Mouse (Mus musculus): ENCODE measurements around the gene Wwc1.

Wwc1 gene

DNA sequence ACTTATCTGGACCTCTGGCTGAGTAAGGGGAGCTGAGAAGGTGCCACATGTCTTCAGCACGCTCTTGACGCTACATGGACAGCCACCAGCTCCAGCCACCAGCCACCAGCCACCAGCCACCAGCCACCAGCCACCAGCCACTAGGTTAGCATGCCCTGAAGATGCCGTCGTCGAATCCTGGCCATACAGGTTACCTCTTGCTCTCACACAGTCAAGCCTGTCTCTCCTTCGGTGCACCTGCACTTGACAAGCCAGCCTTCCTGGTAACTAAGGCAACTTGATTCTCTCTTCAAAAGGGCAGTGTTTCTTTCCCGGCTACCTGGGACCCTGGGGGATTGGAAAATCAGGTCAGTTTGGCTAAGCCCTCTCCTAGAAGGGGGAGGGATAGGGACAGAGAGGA lies 7.2 kb downstream of the Wwc1 start:
- no peak for DNase-seq (ENCODE audit: extremely low spot score)

GRCm38 (mm10) chr11:35972270-35972931 lies 7.9 kb downstream of the Wwc1 start:
- no peak for DNase-seq (ENCODE audit: extremely low spot score)

DNA sequence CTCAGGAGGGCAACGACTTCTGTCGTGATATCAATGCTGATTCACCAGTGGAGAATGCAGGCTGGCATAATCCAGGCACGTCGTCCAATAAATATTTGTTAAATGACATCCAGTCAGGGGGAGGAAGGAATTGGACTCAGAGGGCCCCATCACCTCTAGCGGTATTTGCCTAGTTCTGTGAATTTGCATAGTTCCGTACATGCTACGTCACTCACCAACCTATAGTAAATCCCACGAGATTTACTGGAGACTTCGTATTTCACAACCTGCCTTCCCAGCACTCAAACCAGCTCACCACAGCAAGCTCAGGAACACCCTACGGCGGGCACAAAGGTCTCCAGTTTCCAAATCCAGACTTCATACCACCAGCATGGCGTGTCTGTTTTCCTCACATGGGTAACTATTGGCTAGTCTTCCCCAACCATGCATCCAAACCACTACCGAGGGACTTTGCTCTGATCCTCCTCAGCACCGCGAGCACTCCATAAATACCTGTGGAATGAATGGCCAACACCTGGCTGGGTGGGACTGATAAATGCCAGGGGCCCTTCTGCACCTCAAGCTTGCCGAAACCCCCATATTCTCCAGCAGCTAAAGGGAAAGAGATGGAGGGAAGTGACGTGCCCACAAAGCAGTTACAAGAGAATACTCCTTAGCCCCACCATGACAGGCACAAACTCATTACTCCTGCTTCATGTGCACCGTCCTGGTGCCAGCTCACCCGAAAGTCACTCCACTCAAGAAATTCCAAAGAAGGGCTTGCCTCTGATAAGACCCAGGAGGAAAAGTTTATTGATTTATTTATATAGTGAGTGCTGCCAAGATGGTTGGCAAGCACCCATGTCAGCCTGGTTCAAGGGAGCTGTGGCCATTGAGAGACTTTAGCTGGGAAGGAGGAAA lies 9.3 kb downstream of the Wwc1 start:
- no peak for DNase-seq (ENCODE audit: extremely low spot score)

GRCm38 (mm10) chr11:35968291-35968690 lies 12.0 kb downstream of the Wwc1 start:
- DNase-seq (ENCODE audit: extremely low spot score) = no peak

- no peak for DNase-seq (ENCODE audit: extremely low spot score)
These were observed 16.3 kb downstream of the Wwc1 start for GRCm38 (mm10) chr11:35963981-35964549.

DNA sequence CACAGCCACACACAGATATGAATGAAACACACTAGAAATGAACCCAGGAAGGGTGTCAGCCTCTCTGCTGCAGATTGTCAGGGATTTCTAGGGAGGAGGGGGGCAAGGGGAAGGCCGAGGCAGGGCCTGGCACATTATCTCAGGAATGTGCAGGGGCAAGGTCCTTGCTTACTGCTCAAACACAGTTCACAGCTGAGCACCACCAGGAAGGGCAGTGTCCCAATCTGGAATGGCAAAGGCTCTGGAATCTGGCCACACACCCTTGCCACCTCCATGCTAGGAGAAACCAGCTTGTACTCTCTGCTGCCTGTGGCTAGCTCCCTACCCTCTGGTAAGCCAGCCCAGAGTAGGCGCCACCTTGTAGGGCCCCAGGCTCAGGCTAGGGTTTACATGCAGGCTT lies 16.8 kb downstream of the Wwc1 start:
- no peak for DNase-seq (ENCODE audit: extremely low spot score)

DNA sequence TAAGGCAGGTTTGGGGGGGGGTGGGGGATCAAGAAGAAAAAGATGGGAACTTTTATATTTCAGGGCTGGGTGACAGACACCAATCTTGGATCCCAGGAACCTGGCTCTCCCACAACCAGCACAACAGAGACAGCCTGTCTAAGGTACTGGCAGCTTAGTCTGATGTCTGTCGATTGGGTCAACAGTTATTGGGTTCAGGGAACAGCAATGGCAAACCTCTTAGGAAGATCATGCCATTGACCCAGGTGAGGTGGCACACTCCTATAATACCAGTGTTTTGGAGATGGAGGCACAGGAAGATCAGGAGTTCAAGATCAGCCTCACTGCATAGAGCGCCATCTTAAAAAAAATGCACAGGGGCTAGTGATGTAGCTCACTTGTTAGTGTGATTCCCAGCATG lies 17.9 kb downstream of the Wwc1 start:
- no peak for DNase-seq (ENCODE audit: extremely low spot score)

- DNase-seq (ENCODE audit: extremely low spot score) = no peak
These were observed 21.1 kb downstream of the Wwc1 start for GRCm38 (mm10) chr11:35959270-35959669.

DNA sequence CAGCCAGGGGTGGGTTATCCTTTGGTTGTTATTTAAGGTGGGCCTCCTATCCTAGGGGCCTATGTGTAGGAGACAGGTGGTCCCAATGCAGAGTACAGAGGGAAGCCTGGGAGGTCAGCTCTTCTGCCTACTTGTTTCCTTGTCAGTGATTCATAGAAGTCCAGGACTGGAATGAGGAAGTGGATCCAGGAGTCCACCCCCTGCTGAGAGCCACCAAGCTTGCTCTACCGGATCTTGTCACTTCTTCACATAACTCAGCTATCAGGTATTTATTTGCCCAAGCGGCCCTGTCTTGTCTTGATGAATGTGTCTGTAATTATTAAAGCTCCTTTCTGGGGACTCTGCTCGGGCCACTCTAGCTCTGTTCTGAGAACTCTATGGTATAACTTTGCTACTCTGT lies 24.8 kb downstream of the Wwc1 start:
- DNase-seq (ENCODE audit: extremely low spot score) = no peak

DNA sequence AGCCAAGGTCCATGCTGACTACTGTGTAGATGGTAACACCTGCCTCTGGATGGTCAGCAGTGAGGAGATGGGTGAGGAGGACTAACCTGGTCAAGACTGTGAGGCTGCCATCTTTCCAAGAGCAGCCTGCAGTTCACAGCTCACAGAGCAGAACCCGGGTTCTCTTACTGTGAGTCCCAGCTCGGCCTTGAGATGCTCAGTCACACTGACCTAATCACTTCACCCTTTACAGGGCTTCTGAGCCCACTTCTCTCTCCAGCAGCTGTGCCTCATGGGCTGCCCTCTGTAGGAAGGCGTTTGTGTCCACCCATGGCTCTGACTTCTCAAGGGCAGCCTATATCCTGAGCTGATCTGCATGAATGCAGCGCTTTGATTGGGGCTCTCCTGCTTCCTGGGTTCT lies 27.1 kb downstream of the Wwc1 start:
- DNase-seq (ENCODE audit: extremely low spot score) = no peak

DNA sequence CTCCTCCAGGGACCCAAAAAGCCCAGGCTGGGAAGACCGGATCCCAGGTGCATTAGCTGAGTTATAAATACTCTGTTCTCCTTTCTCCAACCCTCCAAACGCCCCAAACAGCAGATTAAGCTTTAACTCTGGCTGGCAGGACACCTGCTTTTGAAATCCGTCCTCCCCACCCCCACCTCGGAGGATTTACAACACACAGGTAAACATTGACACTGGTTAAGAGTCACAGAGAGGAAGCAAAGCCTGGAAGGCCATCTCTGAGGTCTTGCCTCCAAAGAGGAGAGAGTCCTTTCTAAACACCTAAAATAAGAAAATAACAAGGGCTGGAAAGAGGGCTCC lies 28.6 kb downstream of the Wwc1 start:
- DNase-seq (ENCODE audit: extremely low spot score) = no peak

GRCm38 (mm10) chr11:35951058-35951726 lies 29.1 kb downstream of the Wwc1 start:
- no peak for DNase-seq (ENCODE audit: extremely low spot score)

DNA sequence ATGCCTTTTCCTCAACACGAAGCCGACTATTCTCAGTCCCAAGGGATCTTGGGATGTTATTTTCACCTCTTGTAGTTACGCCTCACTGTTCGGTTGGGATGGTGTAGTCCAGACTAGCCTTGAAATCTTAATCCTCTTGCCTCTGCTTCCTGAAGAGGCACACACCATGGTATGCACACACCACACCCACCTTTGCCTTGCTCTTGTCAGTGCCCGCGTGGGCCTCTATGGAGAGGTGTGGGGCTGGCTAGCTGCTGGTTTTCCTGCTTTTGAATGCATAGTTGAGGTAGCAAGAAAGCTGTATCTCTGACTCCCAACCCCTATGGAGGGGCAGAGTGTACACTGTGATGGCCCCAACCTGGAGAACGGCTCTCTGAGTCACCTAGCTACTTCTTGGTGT lies 29.9 kb downstream of the Wwc1 start:
- no peak for DNase-seq (ENCODE audit: extremely low spot score)

- no peak for DNase-seq (ENCODE audit: extremely low spot score)
These were observed 30.3 kb downstream of the Wwc1 start for GRCm38 (mm10) chr11:35950011-35950410.

- no peak for DNase-seq (ENCODE audit: extremely low spot score)
These were observed 31.9 kb downstream of the Wwc1 start for GRCm38 (mm10) chr11:35948457-35948881.

DNA sequence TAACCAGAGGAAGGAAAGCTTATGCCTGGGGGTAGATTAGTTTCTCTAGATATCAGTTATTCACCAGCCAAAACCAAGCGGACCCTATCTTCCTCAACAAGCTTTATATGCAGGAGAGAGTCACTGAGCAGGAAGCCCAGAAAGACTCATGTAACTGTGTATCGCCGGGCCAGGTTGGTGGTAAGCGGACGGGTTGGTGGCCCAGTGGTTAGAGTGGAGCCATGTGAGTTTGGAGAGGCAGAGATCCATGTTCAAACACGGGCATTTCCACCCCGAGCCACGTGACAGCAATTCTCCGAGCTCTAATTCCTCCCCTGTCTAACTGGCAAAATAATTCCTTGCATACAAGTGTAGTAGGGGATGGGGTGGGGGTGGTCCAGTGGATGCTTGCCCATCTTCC lies 32.4 kb downstream of the Wwc1 start:
- DNase-seq (ENCODE audit: extremely low spot score) = no peak

GRCm38 (mm10) chr11:35945187-35945586 lies 35.1 kb downstream of the Wwc1 start:
- DNase-seq (ENCODE audit: extremely low spot score) = no peak

DNA sequence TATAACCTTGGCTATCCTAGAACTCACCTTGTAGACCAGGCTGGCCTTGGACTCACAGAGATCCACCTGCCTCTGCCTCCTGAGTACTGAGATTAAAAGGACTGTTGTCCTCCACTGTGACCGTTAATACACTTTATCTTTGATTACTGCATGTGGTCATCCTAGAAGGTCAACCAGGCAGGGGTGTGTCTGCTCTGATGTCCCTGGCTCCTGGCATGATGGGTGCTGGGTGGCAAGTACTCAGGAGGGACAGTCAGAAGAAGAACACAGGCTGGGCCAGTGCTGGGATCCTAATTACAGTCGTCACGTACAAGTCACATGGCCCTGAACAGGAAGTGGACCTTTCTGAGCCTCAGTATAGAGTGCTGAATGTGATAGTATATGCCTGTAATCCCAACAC lies 38.7 kb downstream of the Wwc1 start:
- DNase-seq (ENCODE audit: extremely low spot score) = no peak

- DNase-seq (ENCODE audit: extremely low spot score) = no peak
These were observed 39.3 kb downstream of the Wwc1 start for GRCm38 (mm10) chr11:35941064-35941463.

GRCm38 (mm10) chr11:35938790-35939385 lies 41.4 kb downstream of the Wwc1 start:
- DNase-seq (ENCODE audit: extremely low spot score) = no peak

DNA sequence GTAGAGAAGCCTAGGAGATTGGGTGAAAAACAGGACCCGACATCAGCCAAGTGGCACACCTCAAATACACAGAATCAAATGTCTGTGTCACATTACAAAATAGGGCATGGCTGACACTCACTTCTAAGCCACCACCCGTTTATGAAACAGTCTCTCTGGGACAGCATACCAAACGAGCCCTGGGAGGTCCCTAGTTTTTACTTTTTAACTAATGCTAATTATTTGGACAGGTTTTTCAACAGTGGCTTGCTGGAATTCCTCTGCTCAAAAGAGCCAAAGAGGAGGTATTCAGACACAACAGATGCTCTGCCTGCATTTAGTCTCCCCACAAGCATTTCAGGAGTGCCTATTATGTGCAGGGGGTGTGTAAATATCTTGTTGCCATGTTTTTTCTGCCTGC lies 44.7 kb downstream of the Wwc1 start:
- DNase-seq (ENCODE audit: extremely low spot score) = no peak

DNA sequence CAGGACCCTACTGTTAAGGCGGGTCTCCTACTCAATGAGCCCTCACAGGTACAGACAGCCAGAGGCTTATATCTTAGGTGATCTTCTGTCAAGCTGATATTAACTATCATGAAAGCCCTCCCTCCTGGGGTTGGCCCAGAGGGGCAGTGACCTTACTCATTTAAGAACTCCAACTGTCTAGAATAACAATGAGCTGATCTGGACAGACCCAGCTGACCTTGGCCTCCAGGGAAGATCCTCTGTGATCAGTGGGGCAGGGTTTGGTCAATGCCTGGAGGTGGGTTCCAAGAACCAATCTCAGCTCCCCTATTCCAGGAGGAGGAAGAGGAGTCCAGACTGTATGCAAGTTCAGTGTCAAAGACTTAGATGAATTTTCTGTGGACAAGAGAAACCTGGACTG lies 45.2 kb downstream of the Wwc1 start:
- DNase-seq (ENCODE audit: extremely low spot score) = no peak
